Mouse (Mus musculus) forebrain, embryonic 14.5 days (tissue): ENCODE data around the gene Actn2. TPM values are rescaled to one million over a fixed set of nuclear protein-coding genes. Genes with fewer than 3 reads are reported as not detected.

ENCODE experiments used
- ATAC-seq: fragments of 200-750 bp; cut with Nextera tagmentation; 2 replicates; pipeline ENCODE4 v1.8.0; 2017; ENCODE audit warnings: mild to moderate bottlenecking, moderate library complexity
- DNase-seq: peaks from one replicate; pipeline ENCODE4 v3.0.0-alpha.2; 2015; ENCODE audit warnings: low spot score
- H3K27ac ChIP-seq: fragments of 300-500 bp; sonication (generic); 2 replicates; pipeline ENCODE4 v1.5.1; 2014; ENCODE audit warnings: low read depth, mild to moderate bottlenecking, control low read depth, low read length, moderate library complexity
- H3K27me3 ChIP-seq: fragments of 300-500 bp; sonication (generic); replicated peaks from 2 replicates; pipeline ENCODE4 v1.6.1; 2014; ENCODE audit warnings: low read length, control low read depth, mixed read lengths; ENCODE audit not compliant: control insufficient read depth, insufficient read depth
- H3K36me3 ChIP-seq: fragments of 300-500 bp; sonication (generic); 2 replicates; pipeline ENCODE4 v1.6.1; 2014; ENCODE audit warnings: low read length, control low read depth; ENCODE audit not compliant: control insufficient read depth, insufficient read depth
- H3K4me1 ChIP-seq: fragments of 300-500 bp; sonication (generic); 2 replicates; pipeline ENCODE4 v1.6.1; 2014; ENCODE audit warnings: antibody characterized with exemption, low read length, control low read depth; ENCODE audit not compliant: control insufficient read depth, insufficient read depth
- H3K4me2 ChIP-seq: fragments of 300-500 bp; sonication (generic); 2 replicates; pipeline ENCODE4 v1.6.1; 2014; ENCODE audit warnings: mild to moderate bottlenecking, control low read depth, low read length
- H3K4me3 ChIP-seq: fragments of 300-500 bp; sonication (generic); 2 replicates; pipeline ENCODE4 v1.5.1; 2014; ENCODE audit warnings: low read depth, low read length, control low read depth
- H3K9ac ChIP-seq: fragments of 300-500 bp; sonication (generic); 2 replicates; pipeline ENCODE4 v1.6.1; 2014; ENCODE audit warnings: mild to moderate bottlenecking, low read length, control low read depth, moderate library complexity
- H3K9me3 ChIP-seq: fragments of 300-500 bp; sonication (generic); replicated peaks from 2 replicates; pipeline ENCODE4 v1.6.1; 2016; ENCODE audit warnings: low read length, control low read depth, mixed read lengths; ENCODE audit not compliant: control insufficient read depth
- WGBS: fragments of 180-500 bp; shearing (Covaris S2); extraction: QIAGEN DNeasy Blood & Tissue Kit; methylation state at CpG from one replicate; pipeline ENCODE4 v1.1.7; 2014; 5-methylcytosine and 5-hydroxymethylcytosine counted together
- polyA plus RNA-seq: library from polyadenylated mRNA; unstranded; fragments of >200 nt; fragmentation: Nextera tagmentation; extraction: Ambion mirVana; gene quantifications from 2 replicates; pipeline ENCODE4 v1.2.1, GENCODE M21; 2014

Actn2 gene
- polyA plus RNA-seq, 1 experiment from 2014 or later: 1.7 TPM

- Histone ChIP-seq H3K9ac (no peak overlapping the region), H3K36me3 (peaks cover 60% of the 10 kb centered on the region), H3K4me2 (no peak overlapping the region), H3K27me3 (no peaks in the 10 kb centered on the region), H3K9me3 (no peaks in the 10 kb centered on the region), H3K27ac (no peak overlapping the region), H3K4me1 (no peaks in the 10 kb centered on the region), H3K4me3 (no peak overlapping the region)
- no peak for DNase-seq
- 89% methylated on average over 4 of the region's 4 CpGs for WGBS
- no peak for ATAC-seq
Measured at GRCm38 (mm10) chr13:12228248-12228647, 112.3 kb downstream of the Actn2 start.

- no peak overlapping the region for H3K4me3 ChIP-seq
- no peaks in the 10 kb centered on the region for H3K27me3 ChIP-seq
- no peaks in the 10 kb centered on the region for H3K9me3 ChIP-seq
- no peaks in the 10 kb centered on the region for H3K4me1 ChIP-seq
- peaks cover 57% of the 10 kb centered on the region for H3K36me3 ChIP-seq
- no peak overlapping the region for H3K27ac ChIP-seq
- no peak for ATAC-seq
- no peak for DNase-seq
- H3K4me2 ChIP-seq: no peak overlapping the region
- H3K9ac ChIP-seq: no peak overlapping the region
- WGBS: 88% methylated on average over 5 of the region's 5 CpGs
Measured at GRCm38 (mm10) chr13:12227606-12228005, 113.0 kb downstream of the Actn2 start.

Other genes starting within 250 kb of the Actn2 start
- gene Ryr2, start 233.8 kb downstream of the Actn2 start, polyA plus RNA-seq: 0.76 and 2.1 TPM in 2 replicates
- 7.4 TPM in 2 replicates for gene Mtr, start 82.6 kb downstream of the Actn2 start, polyA plus RNA-seq
- 18.2 and 20.8 TPM in 2 replicates for gene Heatr1, start 54.3 kb upstream of the Actn2 start, polyA plus RNA-seq
- 10.7 and 15.6 TPM in 2 replicates for gene Lgals8, start 124.2 kb upstream of the Actn2 start, polyA plus RNA-seq
- gene Edaradd, start 179.7 kb upstream of the Actn2 start, polyA plus RNA-seq: 1.0 and 1.5 TPM in 2 replicates
- gene Ero1lb, start 225.1 kb upstream of the Actn2 start, polyA plus RNA-seq: 10.4 and 11.7 TPM in 2 replicates